Mouse (Mus musculus) stomach, embryonic 14.5 days (tissue): Measurements from ENCODE around the gene Slc25a51. TPM values are rescaled to one million over a fixed set of nuclear protein-coding genes. Genes with fewer than 3 reads are reported as not detected.
A peak's percentile ranks its signal among the peaks of the same experiment; 100 is the strongest.

Source experiments
- ATAC-seq: fragments of 200-750 bp; cut with Nextera tagmentation; 2 replicates; pipeline ENCODE4 v1.8.0; 2017; ENCODE audit warnings: low read depth, moderate TSS enrichment; ENCODE audit not compliant: insufficient number of reproducible peaks, insufficient read depth, low FRiP score
- H3K27ac ChIP-seq: fragments of 300-500 bp; sonication (generic); 2 replicates; pipeline ENCODE4 v1.5.1; 2014; ENCODE audit warnings: mild to moderate bottlenecking, low read length, moderate library complexity, mixed read lengths
- H3K27me3 ChIP-seq: fragments of 300-500 bp; sonication (generic); 2 replicates; pipeline ENCODE4 v1.6.1; 2014; ENCODE audit warnings: low read length, control low read depth, mixed read lengths; ENCODE audit not compliant: control insufficient read depth, insufficient read depth
- H3K36me3 ChIP-seq: fragments of 300-500 bp; sonication (generic); 2 replicates; pipeline ENCODE4 v1.6.1; 2014; ENCODE audit warnings: mild to moderate bottlenecking, control low read depth, low read length, moderate library complexity, mixed read lengths; ENCODE audit not compliant: control insufficient read depth, insufficient read depth
- H3K4me1 ChIP-seq: fragments of 300-500 bp; sonication (generic); 2 replicates; pipeline ENCODE4 v1.6.1; 2014; ENCODE audit warnings: low read length, control low read depth, mixed read lengths; ENCODE audit not compliant: control insufficient read depth, insufficient read depth
- H3K4me2 ChIP-seq: fragments of 300-500 bp; sonication (generic); replicated peaks from 2 replicates; pipeline ENCODE4 v1.6.1; 2014; ENCODE audit warnings: low read depth, low read length, control low read depth
- H3K4me3 ChIP-seq: fragments of 300-500 bp; sonication (generic); 2 replicates; pipeline ENCODE4 v1.5.1; 2014; ENCODE audit warnings: low read depth, low read length, control low read depth
- H3K9ac ChIP-seq: fragments of 300-500 bp; sonication (generic); replicated peaks from 2 replicates; pipeline ENCODE4 v1.6.1; 2014; ENCODE audit warnings: low read depth, mild to moderate bottlenecking, control low read depth, low read length, moderate library complexity, mixed read lengths
- H3K9me3 ChIP-seq: fragments of 300-500 bp; sonication (generic); 2 replicates; pipeline ENCODE4 v1.6.1; 2016; ENCODE audit warnings: low read depth, low read length, control low read depth; ENCODE audit not compliant: control insufficient read depth
- WGBS: fragments of 180-500 bp; shearing (Covaris S2); extraction: QIAGEN DNeasy Blood & Tissue Kit; methylation state at CpG from one replicate; pipeline ENCODE4 v1.1.7; 2014; 5-methylcytosine and 5-hydroxymethylcytosine counted together
- polyA plus RNA-seq: library from polyadenylated mRNA; unstranded; fragments of >200 nt; fragmentation: Nextera tagmentation; extraction: Ambion mirVana; gene quantifications from 2 replicates; pipeline ENCODE4 v1.2.1, GENCODE M21; 2014

Gene Slc25a51
- polyA plus RNA-seq, 1 experiment from 2014 or later: 63.4 TPM

DNA sequence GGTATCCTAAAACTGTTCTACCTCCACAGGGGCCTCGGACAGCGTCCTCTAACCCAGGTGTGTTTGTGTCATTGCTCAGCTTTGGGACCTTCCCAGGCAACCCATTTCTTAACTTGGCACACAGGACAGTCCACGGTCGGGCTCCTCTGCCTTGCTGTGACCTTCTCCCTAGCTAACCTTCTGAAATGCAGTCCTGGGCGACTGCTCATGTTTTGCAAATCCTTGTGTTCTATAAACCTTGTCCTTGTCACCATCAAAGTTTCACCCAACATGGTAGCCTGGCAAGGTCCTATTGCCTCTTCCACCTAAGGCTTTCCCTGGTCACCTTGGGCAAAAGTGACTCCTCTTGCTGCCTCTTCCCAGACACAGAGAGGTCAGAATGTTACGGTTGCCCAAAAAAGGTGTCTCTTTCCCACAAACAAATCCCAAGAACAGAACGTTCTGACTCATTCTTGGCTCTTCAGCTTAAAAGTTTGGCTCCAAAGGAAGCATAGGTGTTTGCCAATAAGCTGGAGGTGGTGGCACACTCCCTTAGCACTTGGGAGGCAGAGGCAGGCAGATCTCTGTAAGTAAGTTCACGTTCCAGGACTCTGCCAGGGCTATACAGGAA lies 2.7 kb upstream of the Slc25a51 start:
- H3K4me3 ChIP-seq: no peak overlapping the region
- H3K27me3 ChIP-seq: no peaks in the 10 kb centered on the region
- no peaks in the 10 kb centered on the region for H3K9me3 ChIP-seq
- H3K36me3 ChIP-seq: no peaks in the 10 kb centered on the region
- no peak for ATAC-seq
- H3K4me1 ChIP-seq: peaks cover 15% of the 10 kb centered on the region; the same call in 1 of the 2 replicates
- no peak overlapping the region for H3K4me2 ChIP-seq
- no peak overlapping the region for H3K27ac ChIP-seq
- 82% methylated on average over 8 of the region's 8 CpGs for WGBS
- H3K9ac ChIP-seq: no peak overlapping the region

DNA sequence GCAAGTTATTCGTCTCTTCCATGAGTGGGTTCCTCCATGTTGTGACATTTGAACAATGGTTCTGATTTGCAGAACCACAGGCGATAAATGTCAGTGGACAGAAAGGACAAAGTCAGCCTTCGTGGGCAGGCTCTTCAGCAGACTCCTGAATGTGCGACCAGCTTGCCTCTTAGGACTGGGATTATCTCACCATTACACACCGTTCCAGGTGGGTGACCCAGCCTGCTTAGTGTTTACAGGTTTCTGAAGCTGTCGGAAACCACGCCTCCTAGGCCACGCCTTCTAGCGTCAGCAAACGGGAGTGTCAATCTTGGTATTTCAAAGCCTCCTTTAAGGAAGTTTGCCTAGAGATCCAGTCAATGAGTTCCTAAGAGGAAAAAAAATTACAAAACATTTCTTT lies 704 bp upstream of the Slc25a51 start:
- WGBS: 1% methylated on average over 10 of the region's 10 CpGs
- H3K4me1 ChIP-seq: peaks cover 19% of the 10 kb centered on the region; the same call in 1 of the 2 replicates
- peak; percentile 47; the same call in 1 of the 2 replicates for ATAC-seq
- no peaks in the 10 kb centered on the region for H3K27me3 ChIP-seq
- H3K4me3 ChIP-seq: peak overlapping the region; percentile 97
- H3K9me3 ChIP-seq: no peaks in the 10 kb centered on the region
- H3K27ac ChIP-seq: peak overlapping the region; percentile 91
- peak overlapping the region; percentile 93 for H3K9ac ChIP-seq
- H3K4me2 ChIP-seq: peak overlapping the region; percentile 88
- peaks cover under 1% of the 10 kb centered on the region; the same call in 1 of the 2 replicates for H3K36me3 ChIP-seq

DNA sequence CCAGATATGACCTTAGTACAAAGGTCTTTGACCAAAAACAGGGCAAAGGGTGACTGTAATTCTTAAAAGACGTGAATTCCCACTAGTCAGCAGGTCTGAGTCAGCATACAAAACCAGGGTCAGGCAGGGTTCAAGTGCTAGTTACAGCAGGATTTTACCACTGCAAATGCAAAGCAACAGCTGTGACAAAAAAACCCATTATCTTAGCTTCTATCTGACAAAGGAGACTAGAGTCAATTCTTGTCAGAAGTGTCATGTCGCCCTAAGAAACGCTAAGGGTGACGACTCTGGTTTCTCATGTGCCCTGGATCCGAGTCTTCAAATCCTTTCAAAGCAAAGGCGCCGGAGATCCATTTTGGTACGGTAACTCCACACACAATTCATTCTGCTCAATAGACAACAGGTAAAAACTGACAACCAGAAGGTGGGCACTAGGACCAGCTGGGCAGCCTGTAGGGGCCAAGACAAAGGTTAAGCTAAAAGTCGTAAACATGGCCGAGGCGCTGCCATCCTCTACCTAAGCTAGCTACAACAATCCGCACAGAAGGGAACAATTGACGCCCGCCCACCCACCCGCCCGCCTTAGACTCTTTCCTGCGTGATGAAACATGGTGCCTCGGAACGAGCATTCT lies 747 bp downstream of the Slc25a51 start:
- Histone ChIP-seq H3K27ac (peak overlapping the region; percentile 91), H3K9ac (peak overlapping the region; percentile 93), H3K27me3 (no peaks in the 10 kb centered on the region), H3K4me2 (peak overlapping the region; percentile 88), H3K4me3 (peak overlapping the region; percentile 97), H3K9me3 (no peaks in the 10 kb centered on the region), H3K4me1 (peaks cover 19% of the 10 kb centered on the region; the same call in 1 of the 2 replicates), H3K36me3 (peaks cover 15% of the 10 kb centered on the region)
- WGBS: 2% methylated on average over 19 of the region's 19 CpGs
- no peak for ATAC-seq

DNA sequence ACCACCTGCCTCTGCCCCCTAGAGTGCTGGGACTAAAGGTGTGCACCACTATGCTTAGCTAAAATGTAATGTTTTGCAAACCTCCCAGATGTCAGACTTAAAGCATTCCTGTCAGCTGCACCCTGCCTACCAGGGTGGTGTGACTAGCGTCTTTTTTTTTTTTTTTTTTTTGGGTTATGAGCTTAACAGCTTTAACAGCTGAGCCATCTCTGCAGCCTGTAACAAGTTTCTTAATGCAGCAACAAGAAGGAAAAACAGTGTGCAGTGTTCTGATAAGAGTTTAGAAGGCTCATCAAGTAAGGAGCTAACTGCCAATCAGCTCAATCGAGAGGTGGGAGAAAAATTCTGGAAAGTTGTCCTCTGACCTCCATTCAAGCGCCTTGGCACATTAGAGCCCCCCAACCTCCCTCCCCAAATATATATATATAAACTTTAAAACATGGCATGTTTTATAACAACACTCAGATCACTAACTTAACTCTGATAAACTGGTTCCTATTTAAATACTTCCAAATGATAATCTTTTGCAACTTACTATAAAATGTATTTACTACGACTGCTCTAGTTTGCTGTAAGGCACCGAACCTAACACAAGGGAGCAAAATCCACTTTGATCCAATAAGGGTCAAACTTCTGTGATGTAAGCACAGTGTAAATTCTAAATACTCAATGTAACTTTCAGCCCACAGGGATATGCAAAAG lies 1.4 kb downstream of the Slc25a51 start:
- WGBS: 40% methylated on average over 5 of the region's 5 CpGs
- Histone ChIP-seq H3K27me3 (no peaks in the 10 kb centered on the region), H3K27ac (no peak overlapping the region)

DNA sequence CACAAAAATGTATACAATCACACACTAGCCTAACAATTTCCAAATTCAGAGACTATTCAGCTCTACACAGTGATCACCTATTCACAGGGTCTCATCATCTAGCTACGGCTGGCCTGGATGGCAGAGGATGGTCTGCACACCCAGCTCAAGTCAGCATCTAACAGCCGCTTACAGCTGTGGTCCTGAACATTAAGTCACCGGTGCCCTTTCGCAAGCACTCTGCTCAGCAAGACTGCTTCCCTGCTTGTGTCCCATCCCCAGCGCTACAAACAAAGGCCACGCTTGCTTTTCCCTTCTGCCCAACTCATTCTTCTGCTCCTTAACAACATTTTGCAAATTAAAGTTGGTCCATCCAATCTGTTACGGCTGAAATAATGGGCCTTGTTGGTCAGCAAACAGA lies 2.2 kb downstream of the Slc25a51 start:
- no peak overlapping the region for H3K27ac ChIP-seq
- peaks cover 19% of the 10 kb centered on the region; the same call in 1 of the 2 replicates for H3K4me1 ChIP-seq
- H3K4me3 ChIP-seq: 0 out of 2 replicates have a peak overlapping the region, but pooled peaks have one; percentile 5
- H3K9ac ChIP-seq: no peak overlapping the region
- 72% methylated on average over 7 of the region's 7 CpGs for WGBS
- ATAC-seq: no peak
- no peaks in the 10 kb centered on the region for H3K9me3 ChIP-seq
- peak overlapping the region; percentile 88 for H3K4me2 ChIP-seq
- H3K27me3 ChIP-seq: no peaks in the 10 kb centered on the region
- peaks cover 26% of the 10 kb centered on the region for H3K36me3 ChIP-seq

More for the DNA sequence above, 1.4 kb downstream of the Slc25a51 start:
- H3K4me2 ChIP-seq: peak overlapping the region; percentile 88
- no peak for ATAC-seq
- peaks cover 19% of the 10 kb centered on the region; the same call in 1 of the 2 replicates for H3K4me1 ChIP-seq
- H3K9ac ChIP-seq: peak overlapping the region; percentile 93; the same call in 1 of the 2 replicates
- H3K9me3 ChIP-seq: no peaks in the 10 kb centered on the region
- peak overlapping the region; percentile 97 for H3K4me3 ChIP-seq
- H3K36me3 ChIP-seq: peaks cover 20% of the 10 kb centered on the region

DNA sequence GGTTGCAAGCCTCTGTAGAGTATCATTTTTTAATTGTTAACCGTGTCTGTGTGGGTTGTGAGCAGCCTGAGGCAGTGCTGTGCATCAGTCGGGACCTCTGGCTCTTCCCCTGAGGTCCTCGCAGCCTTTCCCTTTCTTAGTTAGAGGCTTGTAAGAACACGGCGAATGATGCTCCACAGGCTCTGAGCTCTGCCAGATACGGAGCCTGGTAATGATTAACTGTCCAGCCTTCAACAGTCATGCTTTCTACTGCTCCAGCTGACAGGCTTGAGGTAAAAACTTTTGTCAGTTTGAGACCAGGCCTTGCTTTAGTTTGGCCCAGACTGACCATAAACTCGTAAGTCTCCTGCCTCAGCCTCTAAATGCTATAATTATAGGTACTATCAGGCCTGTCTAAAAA lies 3.3 kb downstream of the Slc25a51 start:
- WGBS: 71% methylated on average over 7 of the region's 7 CpGs
- no peak overlapping the region for H3K9ac ChIP-seq
- no peak for ATAC-seq
- H3K4me2 ChIP-seq: no peak overlapping the region
- no peak overlapping the region for H3K27ac ChIP-seq
- peaks cover 28% of the 10 kb centered on the region for H3K36me3 ChIP-seq
- no peak overlapping the region for H3K4me3 ChIP-seq
- no peaks in the 10 kb centered on the region for H3K27me3 ChIP-seq
- H3K4me1 ChIP-seq: peaks cover 19% of the 10 kb centered on the region; the same call in 1 of the 2 replicates
- H3K9me3 ChIP-seq: no peaks in the 10 kb centered on the region

DNA sequence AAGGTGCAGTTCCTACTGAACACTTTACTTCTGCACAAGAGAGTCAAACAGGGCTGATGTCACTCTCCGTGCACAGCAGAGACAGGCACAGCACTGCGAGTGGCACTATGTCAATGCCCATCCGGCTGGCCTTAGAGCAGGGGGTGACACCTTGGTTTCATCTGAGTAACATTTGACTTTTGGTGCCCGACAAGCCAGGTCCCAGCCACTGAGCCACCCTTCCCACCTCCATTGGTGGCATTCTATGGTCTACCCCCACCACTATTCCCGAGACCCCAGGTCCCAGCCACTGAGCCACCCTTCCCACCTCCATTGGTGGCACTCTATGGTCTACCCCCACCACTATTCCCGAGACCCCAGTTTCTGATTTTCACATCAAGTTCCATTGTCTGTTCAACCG lies 4.5 kb downstream of the Slc25a51 start:
- H3K9me3 ChIP-seq: no peaks in the 10 kb centered on the region
- peaks cover 19% of the 10 kb centered on the region; the same call in 1 of the 2 replicates for H3K4me1 ChIP-seq
- no peak overlapping the region for H3K9ac ChIP-seq
- no peaks in the 10 kb centered on the region for H3K27me3 ChIP-seq
- no peak for ATAC-seq
- no peak overlapping the region for H3K27ac ChIP-seq
- H3K4me3 ChIP-seq: no peak overlapping the region
- 93% methylated on average over 7 of the region's 7 CpGs for WGBS
- H3K4me2 ChIP-seq: no peak overlapping the region
- peaks cover 40% of the 10 kb centered on the region for H3K36me3 ChIP-seq

DNA sequence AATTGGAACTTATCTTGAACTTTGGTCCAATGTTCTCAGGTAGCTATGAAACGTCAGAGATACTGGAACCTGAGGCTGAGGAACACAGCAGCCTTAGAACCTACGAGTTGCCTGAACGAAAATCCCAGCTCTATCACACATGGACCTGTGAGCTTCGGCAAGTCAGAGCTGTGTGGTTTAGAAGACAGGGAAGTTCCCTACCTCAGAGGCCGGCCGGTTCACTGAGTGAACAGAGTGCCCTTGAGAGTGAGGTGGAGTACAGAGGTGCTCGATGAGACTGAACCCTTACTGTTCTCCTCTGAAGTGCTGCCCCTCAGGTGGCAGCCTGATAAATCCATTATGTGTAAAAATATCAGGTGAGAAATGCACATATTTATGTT lies 5.1 kb downstream of the Slc25a51 start:
- 80% methylated on average over 7 of the region's 7 CpGs for WGBS
- no peak overlapping the region for H3K4me2 ChIP-seq
- no peak overlapping the region for H3K4me3 ChIP-seq
- no peaks in the 10 kb centered on the region for H3K9me3 ChIP-seq
- peaks cover 19% of the 10 kb centered on the region; the same call in 1 of the 2 replicates for H3K4me1 ChIP-seq
- no peaks in the 10 kb centered on the region for H3K27me3 ChIP-seq
- ATAC-seq: no peak
- H3K27ac ChIP-seq: no peak overlapping the region
- H3K36me3 ChIP-seq: peaks cover 46% of the 10 kb centered on the region
- H3K9ac ChIP-seq: no peak overlapping the region
